Mouse (Mus musculus) midbrain, embryonic 10.5 days (tissue): ENCODE results near the gene Hdac7. TPM values are rescaled to one million over a fixed set of nuclear protein-coding genes. Genes with fewer than 3 reads are reported as not detected.
A peak's percentile ranks its signal among the peaks of the same experiment; 100 is the strongest.

Experiments
- DNase-seq: peaks from one replicate; pipeline ENCODE4 v3.0.0-alpha.2; 2017; ENCODE audit warnings: low spot score
- H3K27ac ChIP-seq: fragments of 300-500 bp; sonication (generic); replicated peaks from 2 replicates; pipeline ENCODE4 v1.5.1; 2016; ENCODE audit warnings: mild to moderate bottlenecking
- H3K27me3 ChIP-seq: fragments of 300-500 bp; sonication (generic); 2 replicates; pipeline ENCODE4 v1.6.1; 2016; ENCODE audit warnings: low read depth, mild to moderate bottlenecking; ENCODE audit not compliant: poor library complexity, severe bottlenecking
- H3K36me3 ChIP-seq: fragments of 300-500 bp; sonication (generic); 2 replicates; pipeline ENCODE4 v1.6.1; 2016; ENCODE audit warnings: mild to moderate bottlenecking, moderate library complexity
- H3K4me1 ChIP-seq: fragments of 300-500 bp; sonication (generic); 2 replicates; pipeline ENCODE4 v1.6.1; 2016
- H3K4me3 ChIP-seq: fragments of 300-500 bp; sonication (generic); 2 replicates; pipeline ENCODE4 v1.5.1; 2016; ENCODE audit warnings: mild to moderate bottlenecking, moderate library complexity
- H3K9me3 ChIP-seq: fragments of 300-500 bp; sonication (generic); replicated peaks from 2 replicates; pipeline ENCODE4 v1.6.1; 2016; ENCODE audit warnings: mild to moderate bottlenecking
- WGBS: fragments of 180-500 bp; shearing (Covaris S2); methylation state at CpG from one replicate; pipeline ENCODE4 v1.1.7; 2016; 5-methylcytosine and 5-hydroxymethylcytosine counted together
- polyA plus RNA-seq: library from polyadenylated mRNA; unstranded; fragments of >200 nt; fragmentation: Nextera tagmentation; extraction: Ambion mirVana; gene quantifications from 2 replicates; pipeline ENCODE4 v1.2.1, GENCODE M21; 2016

Hdac7 gene
- 23.9 and 24.7 TPM in 2 replicates for polyA plus RNA-seq

- H3K27ac ChIP-seq = no peak within 1 kb of the TSS
Observed at GRCm38 (mm10) chr15:97844037-97845034, at the start of gene Hdac7. TSS of gene Hdac7 (minus strand) at chr15:97844502.

GRCm38 (mm10) chr15:97892506-97892905 lies 48.2 kb upstream of the Hdac7 start:
- Histone ChIP-seq H3K4me1 (peaks cover 9% of the 10 kb centered on the region), H3K27me3 (no peaks in the 10 kb centered on the region), H3K4me3 (no peak overlapping the region), H3K27ac (no peak overlapping the region), H3K36me3 (no peaks in the 10 kb centered on the region), H3K9me3 (no peaks in the 10 kb centered on the region)
- DNase-seq = no peak
- 78% methylated on average over 8 of the region's 8 CpGs for WGBS

More at GRCm38 (mm10) chr15:97844037-97845034, at the start of gene Hdac7:
- no peaks in the 10 kb centered on the region for H3K36me3 ChIP-seq
- H3K4me3 ChIP-seq = no peak within 1 kb of the TSS
- no peak for DNase-seq
- WGBS = 74% methylated on average over 19 of the region's 19 CpGs
- no peaks in the 10 kb centered on the region for H3K9me3 ChIP-seq
- no peaks in the 10 kb centered on the region; the same call in 1 of the 2 replicates for H3K27me3 ChIP-seq
- peaks cover 10% of the 10 kb centered on the region for H3K4me1 ChIP-seq

GRCm38 (mm10) chr15:97890450-97890849 lies 46.1 kb upstream of the Hdac7 start:
- DNase-seq = no peak
- Histone ChIP-seq H3K27ac (0 out of 2 replicates have a peak overlapping the region, but pooled peaks have one; percentile 10), H3K4me3 (no peak overlapping the region), H3K27me3 (no peaks in the 10 kb centered on the region), H3K4me1 (peaks cover 9% of the 10 kb centered on the region), H3K36me3 (no peaks in the 10 kb centered on the region), H3K9me3 (no peaks in the 10 kb centered on the region)
- 92% methylated on average over 10 of the region's 10 CpGs for WGBS

GRCm38 (mm10) chr15:97890017-97890416 lies 45.7 kb upstream of the Hdac7 start:
- Histone ChIP-seq H3K27ac (no peak overlapping the region), H3K4me3 (no peak overlapping the region), H3K4me1 (peaks cover 9% of the 10 kb centered on the region), H3K36me3 (no peaks in the 10 kb centered on the region), H3K9me3 (no peaks in the 10 kb centered on the region), H3K27me3 (no peaks in the 10 kb centered on the region)
- no peak for DNase-seq
- WGBS = 67% methylated on average over 11 of the region's 11 CpGs

GRCm38 (mm10) chr15:97887541-97888016 lies 43.3 kb upstream of the Hdac7 start:
- no peaks in the 10 kb centered on the region for H3K9me3 ChIP-seq
- 90% methylated on average over 10 of the region's 10 CpGs for WGBS
- H3K27ac ChIP-seq = no peak overlapping the region
- H3K4me3 ChIP-seq = no peak overlapping the region
- H3K27me3 ChIP-seq = no peaks in the 10 kb centered on the region
- no peaks in the 10 kb centered on the region for H3K36me3 ChIP-seq
- peaks cover 9% of the 10 kb centered on the region for H3K4me1 ChIP-seq
- no peak for DNase-seq

GRCm38 (mm10) chr15:97881423-97881822 lies 37.1 kb upstream of the Hdac7 start:
- WGBS = 90% methylated on average over 8 of the region's 8 CpGs
- no peaks in the 10 kb centered on the region for H3K9me3 ChIP-seq
- H3K27ac ChIP-seq = no peak overlapping the region
- no peak for DNase-seq
- H3K4me1 ChIP-seq = no peaks in the 10 kb centered on the region
- no peaks in the 10 kb centered on the region for H3K36me3 ChIP-seq
- H3K4me3 ChIP-seq = no peak overlapping the region
- no peaks in the 10 kb centered on the region for H3K27me3 ChIP-seq

GRCm38 (mm10) chr15:97880441-97880840 lies 36.1 kb upstream of the Hdac7 start:
- Histone ChIP-seq H3K27ac (no peak overlapping the region), H3K36me3 (no peaks in the 10 kb centered on the region), H3K27me3 (no peaks in the 10 kb centered on the region), H3K9me3 (no peaks in the 10 kb centered on the region), H3K4me1 (no peaks in the 10 kb centered on the region), H3K4me3 (no peak overlapping the region)
- 78% methylated on average over 9 of the region's 9 CpGs for WGBS
- no peak for DNase-seq

GRCm38 (mm10) chr15:97878696-97879328 lies 34.5 kb upstream of the Hdac7 start:
- no peaks in the 10 kb centered on the region for H3K9me3 ChIP-seq
- H3K36me3 ChIP-seq = no peaks in the 10 kb centered on the region
- no peak overlapping the region for H3K27ac ChIP-seq
- no peak overlapping the region for H3K4me3 ChIP-seq
- WGBS = 82% methylated on average over 7 of the region's 7 CpGs
- H3K4me1 ChIP-seq = no peaks in the 10 kb centered on the region
- no peaks in the 10 kb centered on the region for H3K27me3 ChIP-seq
- no peak for DNase-seq

GRCm38 (mm10) chr15:97875784-97876183 lies 31.5 kb upstream of the Hdac7 start:
- no peak overlapping the region for H3K27ac ChIP-seq
- 89% methylated on average over 8 of the region's 8 CpGs for WGBS
- no peaks in the 10 kb centered on the region for H3K27me3 ChIP-seq
- no peak for DNase-seq
- H3K4me1 ChIP-seq = no peaks in the 10 kb centered on the region
- H3K36me3 ChIP-seq = no peaks in the 10 kb centered on the region
- no peaks in the 10 kb centered on the region for H3K9me3 ChIP-seq
- H3K4me3 ChIP-seq = no peak overlapping the region

- 77% methylated on average over 9 of the region's 9 CpGs for WGBS
- Histone ChIP-seq H3K4me3 (no peak overlapping the region), H3K36me3 (no peaks in the 10 kb centered on the region), H3K27ac (no peak overlapping the region), H3K9me3 (no peaks in the 10 kb centered on the region), H3K27me3 (no peaks in the 10 kb centered on the region), H3K4me1 (no peaks in the 10 kb centered on the region)
- DNase-seq = no peak
Observed at GRCm38 (mm10) chr15:97873717-97874116, 29.4 kb upstream of the Hdac7 start.

GRCm38 (mm10) chr15:97872161-97872560 lies 27.9 kb upstream of the Hdac7 start:
- H3K27me3 ChIP-seq = no peaks in the 10 kb centered on the region
- H3K36me3 ChIP-seq = no peaks in the 10 kb centered on the region
- H3K4me1 ChIP-seq = no peaks in the 10 kb centered on the region
- H3K27ac ChIP-seq = no peak overlapping the region
- WGBS = 94% methylated on average over 8 of the region's 8 CpGs
- no peak overlapping the region for H3K4me3 ChIP-seq
- no peaks in the 10 kb centered on the region for H3K9me3 ChIP-seq
- no peak for DNase-seq

GRCm38 (mm10) chr15:97871055-97872030 lies 27.0 kb upstream of the Hdac7 start:
- 87% methylated on average over 19 of the region's 19 CpGs for WGBS
- DNase-seq = no peak
- Histone ChIP-seq H3K4me3 (no peak overlapping the region), H3K9me3 (peaks cover 4% of the 10 kb centered on the region; the same call in 1 of the 2 replicates), H3K27ac (no peak overlapping the region), H3K4me1 (no peaks in the 10 kb centered on the region), H3K36me3 (no peaks in the 10 kb centered on the region), H3K27me3 (no peaks in the 10 kb centered on the region)
